Mouse (Mus musculus) midbrain, embryonic 11.5 days (tissue): ENCODE data around the gene Pknox2. TPM values are rescaled to one million over a fixed set of nuclear protein-coding genes. Genes with fewer than 3 reads are reported as not detected.

Experiments used
- ATAC-seq: fragments of 200-750 bp; cut with Nextera tagmentation; 2 replicates; pipeline ENCODE4 v1.8.0; 2017; ENCODE audit warnings: moderate TSS enrichment, moderate library complexity; ENCODE audit not compliant: low FRiP score
- DNase-seq: peaks from one replicate; pipeline ENCODE4 v3.0.0; 2015; ENCODE audit warnings: low spot score; ENCODE audit errors: missing footprints
- H3K27ac ChIP-seq: fragments of 300-500 bp; sonication (generic); 2 replicates; pipeline ENCODE4 v1.5.1; 2014; ENCODE audit warnings: low read depth, low read length
- H3K27me3 ChIP-seq: fragments of 300-500 bp; sonication (generic); 2 replicates; pipeline ENCODE4 v1.6.1; 2014; ENCODE audit warnings: mild to moderate bottlenecking, low read length, moderate library complexity, mixed read lengths; ENCODE audit not compliant: control insufficient read depth, insufficient read depth
- H3K36me3 ChIP-seq: fragments of 300-500 bp; sonication (generic); 2 replicates; pipeline ENCODE4 v1.6.1; 2014; ENCODE audit warnings: mild to moderate bottlenecking, low read length, moderate library complexity, mixed read lengths; ENCODE audit not compliant: control insufficient read depth, insufficient read depth
- H3K4me1 ChIP-seq: fragments of 300-500 bp; sonication (generic); 2 replicates; pipeline ENCODE4 v1.6.1; 2014; ENCODE audit warnings: low read length; ENCODE audit not compliant: control insufficient read depth, insufficient read depth
- H3K4me2 ChIP-seq: fragments of 300-500 bp; sonication (generic); 2 replicates; pipeline ENCODE4 v1.6.1; 2014; ENCODE audit warnings: mild to moderate bottlenecking, moderate library complexity
- H3K4me3 ChIP-seq: fragments of 300-500 bp; sonication (generic); 2 replicates; pipeline ENCODE4 v1.5.1; 2014; ENCODE audit warnings: low read depth, low read length
- H3K9ac ChIP-seq: fragments of 300-500 bp; sonication (generic); 2 replicates; pipeline ENCODE4 v1.6.1; 2014; ENCODE audit warnings: low read length
- H3K9me3 ChIP-seq: fragments of 300-500 bp; sonication (generic); 2 replicates; pipeline ENCODE4 v1.6.1; 2016; ENCODE audit warnings: low read length; ENCODE audit not compliant: control insufficient read depth
- WGBS: fragments of 180-500 bp; shearing (Covaris S2); extraction: QIAGEN DNeasy Blood & Tissue Kit; methylation state at CpG from one replicate; pipeline ENCODE4 v1.1.7; 2014; 5-methylcytosine and 5-hydroxymethylcytosine counted together
- polyA plus RNA-seq: library from polyadenylated mRNA; unstranded; fragments of >200 nt; fragmentation: Nextera tagmentation; extraction: Ambion mirVana; gene quantifications from 2 replicates; pipeline ENCODE4 v1.2.1, GENCODE M21; 2014

The Pknox2 gene
- polyA plus RNA-seq, 1 experiment from 2014 or later, result 20.2 TPM

DNA sequence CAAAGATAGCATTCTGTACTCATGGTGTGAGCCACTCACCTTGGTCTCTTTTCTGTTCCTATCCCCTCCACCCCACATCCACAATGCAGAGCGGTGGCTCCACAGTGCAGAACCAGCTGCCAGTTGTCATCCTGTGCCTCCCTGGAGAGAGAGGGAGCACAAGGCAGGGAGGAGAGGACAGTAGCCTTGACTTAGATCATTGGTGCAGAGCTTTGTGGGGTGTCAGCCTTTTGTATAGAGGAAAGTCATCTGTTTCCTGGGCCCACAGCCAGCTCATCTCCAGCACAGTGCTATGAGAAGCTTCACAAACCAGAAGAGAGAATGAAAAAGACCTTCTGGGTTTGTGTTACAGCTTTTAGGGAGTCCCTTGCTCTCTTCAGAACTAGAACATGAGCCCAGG is 129.1 kb downstream of the Pknox2 start:
- no peaks in the 10 kb centered on the region for H3K27me3 ChIP-seq
- ATAC-seq, result no peak
- H3K9ac ChIP-seq, result no peak overlapping the region
- H3K4me2 ChIP-seq, result no peak overlapping the region
- no peak for DNase-seq
- H3K9me3 ChIP-seq, result no peaks in the 10 kb centered on the region
- WGBS, result 82% methylated on average over 1 of the region's 1 CpGs
- peaks cover 23% of the 10 kb centered on the region for H3K4me1 ChIP-seq
- H3K4me3 ChIP-seq, result no peak overlapping the region
- H3K36me3 ChIP-seq, result no peaks in the 10 kb centered on the region
- H3K27ac ChIP-seq, result no peak overlapping the region

- Histone ChIP-seq H3K9me3 (no peaks in the 10 kb centered on the region), H3K4me2 (no peak overlapping the region), H3K27me3 (no peaks in the 10 kb centered on the region), H3K36me3 (no peaks in the 10 kb centered on the region), H3K4me1 (peaks cover 18% of the 10 kb centered on the region), H3K27ac (no peak overlapping the region), H3K9ac (no peak overlapping the region), H3K4me3 (no peak overlapping the region)
- WGBS, result 87% methylated on average over 7 of the region's 7 CpGs
- DNase-seq, result no peak
- no peak for ATAC-seq
Measured at GRCm38 (mm10) chr9:37017169-37017568, 130.0 kb downstream of the Pknox2 start.

GRCm38 (mm10) chr9:37016165-37016564 is 131.0 kb downstream of the Pknox2 start:
- Histone ChIP-seq H3K27ac (no peak overlapping the region), H3K9me3 (no peaks in the 10 kb centered on the region), H3K36me3 (no peaks in the 10 kb centered on the region), H3K4me1 (peaks cover 8% of the 10 kb centered on the region), H3K4me2 (no peak overlapping the region), H3K27me3 (no peaks in the 10 kb centered on the region), H3K4me3 (no peak overlapping the region), H3K9ac (no peak overlapping the region)
- ATAC-seq (no peak), DNase-seq (no peak)

DNA sequence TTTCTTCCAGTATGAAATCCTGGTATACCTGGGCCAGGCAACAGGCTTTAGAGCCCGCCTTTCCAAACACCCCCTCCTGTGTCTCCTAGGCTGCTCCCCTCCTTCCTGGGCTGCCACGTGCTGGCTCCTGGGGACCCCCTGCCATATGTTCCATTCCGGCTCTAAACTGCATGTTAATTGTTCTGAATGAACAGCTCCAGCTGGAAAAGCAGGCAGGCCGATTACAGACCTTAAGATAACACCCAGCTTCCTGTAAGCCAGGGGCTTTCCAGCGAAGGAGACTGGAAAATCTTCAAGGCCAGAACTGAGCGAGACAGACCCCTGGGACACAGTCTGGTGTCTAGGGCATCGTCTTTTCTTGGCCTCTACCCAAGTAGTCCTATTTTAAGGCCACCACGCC is 133.6 kb downstream of the Pknox2 start:
- Histone ChIP-seq H3K4me3 (no peak overlapping the region), H3K9me3 (no peaks in the 10 kb centered on the region), H3K36me3 (no peaks in the 10 kb centered on the region), H3K27me3 (no peaks in the 10 kb centered on the region), H3K27ac (no peak overlapping the region), H3K4me2 (no peak overlapping the region), H3K4me1 (peaks cover 5% of the 10 kb centered on the region), H3K9ac (no peak overlapping the region)
- WGBS, result 46% methylated on average over 8 of the region's 8 CpGs
- ATAC-seq, result 0 out of 2 replicates have a peak, but pooled peaks have one; percentile 43
- no peak for DNase-seq

DNA sequence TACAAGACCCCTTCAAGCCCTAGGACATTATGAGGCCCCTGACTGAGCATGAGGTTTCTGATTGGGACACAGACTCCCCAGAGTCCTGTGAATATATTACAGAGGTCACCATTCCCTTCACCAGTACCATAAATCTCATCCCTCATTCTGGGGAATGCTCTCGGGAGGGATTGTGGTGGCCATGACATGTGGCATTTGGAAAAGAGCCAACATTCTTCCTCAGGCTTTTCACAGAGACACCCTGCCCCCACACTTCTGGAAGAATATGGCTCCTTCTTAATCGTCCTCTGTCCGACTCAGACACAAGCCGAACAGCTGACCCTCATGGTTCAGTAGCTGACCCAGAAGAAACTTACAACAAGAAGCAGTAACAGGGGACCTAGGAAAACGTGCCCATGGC is 139.1 kb downstream of the Pknox2 start:
- H3K4me2 ChIP-seq, result no peak overlapping the region
- H3K27me3 ChIP-seq, result no peaks in the 10 kb centered on the region
- DNase-seq (no peak), ATAC-seq (no peak)
- H3K27ac ChIP-seq, result no peak overlapping the region
- H3K4me3 ChIP-seq, result no peak overlapping the region
- no peaks in the 10 kb centered on the region for H3K36me3 ChIP-seq
- no peak overlapping the region for H3K9ac ChIP-seq
- no peaks in the 10 kb centered on the region for H3K9me3 ChIP-seq
- 55% methylated on average over 5 of the region's 5 CpGs for WGBS
- H3K4me1 ChIP-seq, result peaks cover 3% of the 10 kb centered on the region; the same call in 1 of the 2 replicates

DNA sequence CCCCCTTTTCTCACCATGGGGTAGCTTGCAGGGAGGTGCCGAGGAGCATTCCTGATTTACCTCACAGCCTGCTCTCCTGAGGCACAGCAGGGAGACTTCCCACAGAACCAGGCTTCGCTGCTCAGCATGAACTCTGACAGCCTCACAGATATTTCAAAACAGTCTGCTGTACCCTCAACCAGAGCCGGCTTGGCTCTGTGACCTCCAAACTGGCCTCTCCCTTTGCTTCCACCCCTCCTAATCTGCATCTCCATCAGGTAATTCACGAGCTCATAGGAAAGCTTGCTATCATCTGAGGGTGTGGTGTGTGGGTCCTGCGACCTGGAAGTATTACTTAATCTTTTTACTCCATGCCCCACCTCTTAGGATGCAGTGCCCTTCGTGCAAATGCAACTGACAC is 142.5 kb downstream of the Pknox2 start:
- Histone ChIP-seq H3K27me3 (no peaks in the 10 kb centered on the region), H3K27ac (no peak overlapping the region), H3K9ac (no peak overlapping the region), H3K9me3 (no peaks in the 10 kb centered on the region), H3K4me3 (no peak overlapping the region), H3K4me1 (peaks cover 11% of the 10 kb centered on the region), H3K4me2 (no peak overlapping the region), H3K36me3 (no peaks in the 10 kb centered on the region)
- ATAC-seq (no peak), DNase-seq (no peak)
- WGBS, result 33% methylated on average over 6 of the region's 6 CpGs

DNA sequence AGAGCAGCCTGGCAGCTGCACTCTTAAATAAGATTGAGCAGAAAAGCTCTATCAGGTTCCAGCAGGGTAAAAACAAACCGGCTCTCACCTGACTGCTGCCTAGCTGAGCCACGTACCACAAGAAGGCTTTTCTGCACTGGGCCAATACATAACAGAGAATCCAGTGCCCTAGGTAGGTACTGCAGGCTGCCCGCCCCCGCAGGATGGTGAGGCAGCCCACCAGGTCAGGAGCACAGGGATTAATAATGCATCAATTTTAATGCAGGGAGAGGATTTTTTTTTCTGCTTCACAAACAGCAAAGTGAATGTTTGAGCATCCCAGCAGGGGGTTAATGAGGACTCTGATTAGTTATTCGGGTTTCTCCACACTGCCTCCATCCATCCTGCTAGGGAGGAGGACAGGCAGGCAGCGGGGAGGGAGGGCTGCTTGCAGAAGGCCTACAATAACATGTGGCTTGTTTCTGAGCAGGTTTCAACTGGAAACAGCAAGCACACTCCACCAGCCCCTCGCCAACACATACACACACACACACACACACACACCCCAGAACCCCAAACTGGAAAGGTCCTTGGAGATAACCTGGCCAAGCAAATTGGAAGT is 145.2 kb downstream of the Pknox2 start:
- H3K9me3 ChIP-seq, result no peaks in the 10 kb centered on the region
- H3K9ac ChIP-seq, result no peak overlapping the region
- 37% methylated on average over 7 of the region's 7 CpGs for WGBS
- no peak for DNase-seq
- peaks cover 8% of the 10 kb centered on the region for H3K4me1 ChIP-seq
- no peaks in the 10 kb centered on the region for H3K27me3 ChIP-seq
- H3K36me3 ChIP-seq, result no peaks in the 10 kb centered on the region
- no peak overlapping the region for H3K4me2 ChIP-seq
- H3K4me3 ChIP-seq, result no peak overlapping the region
- H3K27ac ChIP-seq, result no peak overlapping the region
- ATAC-seq, result peak; percentile 43; the same call in 1 of the 2 replicates

GRCm38 (mm10) chr9:36999393-36999792 is 147.8 kb downstream of the Pknox2 start:
- no peak for DNase-seq
- no peak overlapping the region for H3K4me3 ChIP-seq
- no peak overlapping the region for H3K9ac ChIP-seq
- no peak overlapping the region for H3K27ac ChIP-seq
- H3K4me1 ChIP-seq, result peaks cover 8% of the 10 kb centered on the region
- H3K36me3 ChIP-seq, result no peaks in the 10 kb centered on the region; the same call in 1 of the 2 replicates
- no peaks in the 10 kb centered on the region for H3K27me3 ChIP-seq
- ATAC-seq, result no peak
- H3K9me3 ChIP-seq, result no peaks in the 10 kb centered on the region
- 84% methylated on average over 3 of the region's 3 CpGs for WGBS
- no peak overlapping the region for H3K4me2 ChIP-seq

- H3K9me3 ChIP-seq, result no peaks in the 10 kb centered on the region
- no peak for DNase-seq
- no peak for ATAC-seq
- H3K4me2 ChIP-seq, result no peak overlapping the region
- H3K27me3 ChIP-seq, result no peaks in the 10 kb centered on the region
- no peak overlapping the region for H3K9ac ChIP-seq
- no peaks in the 10 kb centered on the region; the same call in 1 of the 2 replicates for H3K4me1 ChIP-seq
- H3K36me3 ChIP-seq, result no peaks in the 10 kb centered on the region
- H3K4me3 ChIP-seq, result no peak overlapping the region
- WGBS, result 74% methylated on average over 13 of the region's 13 CpGs
- no peak overlapping the region; the same call in 1 of the 2 replicates for H3K27ac ChIP-seq
Measured at GRCm38 (mm10) chr9:36990626-36991368, 156.4 kb downstream of the Pknox2 start.
